Mouse (Mus musculus): ENCODE data around the gene Lsm11.
A peak's percentile ranks its signal among the peaks of the same experiment; 100 is the strongest.

Lsm11 gene

GRCm38 (mm10) chr11:45927456-45927855, 17.3 kb downstream of the Lsm11 start:
- no peak for DNase-seq (ENCODE audit: low spot score)

GRCm38 (mm10) chr11:45926640-45927082, 18.1 kb downstream of the Lsm11 start:
- peak; percentile 60 for DNase-seq (ENCODE audit: low spot score)

GRCm38 (mm10) chr11:45925436-45925835, 19.3 kb downstream of the Lsm11 start:
- DNase-seq (ENCODE audit: low spot score), result no peak

GRCm38 (mm10) chr11:45921480-45921898, 23.2 kb downstream of the Lsm11 start:
- DNase-seq (ENCODE audit: low spot score), result no peak

GRCm38 (mm10) chr11:45921026-45921425, 23.7 kb downstream of the Lsm11 start:
- no peak for DNase-seq (ENCODE audit: low spot score)

- no peak for DNase-seq (ENCODE audit: low spot score)
Observed at GRCm38 (mm10) chr11:45918836-45919235, 25.9 kb downstream of the Lsm11 start.

GRCm38 (mm10) chr11:45918018-45918417, 26.7 kb downstream of the Lsm11 start:
- DNase-seq (ENCODE audit: low spot score), result no peak

GRCm38 (mm10) chr11:45916196-45916595, 28.5 kb downstream of the Lsm11 start:
- no peak for DNase-seq (ENCODE audit: low spot score)

- no peak for DNase-seq (ENCODE audit: low spot score)
Observed at GRCm38 (mm10) chr11:45910701-45911100, 34.0 kb downstream of the Lsm11 start.

GRCm38 (mm10) chr11:45908894-45909293, 35.8 kb downstream of the Lsm11 start:
- DNase-seq (ENCODE audit: low spot score), result no peak

- no peak for DNase-seq (ENCODE audit: low spot score)
Observed at GRCm38 (mm10) chr11:45908070-45908469, 36.7 kb downstream of the Lsm11 start.

GRCm38 (mm10) chr11:45907301-45907700, 37.4 kb downstream of the Lsm11 start:
- DNase-seq (ENCODE audit: low spot score), result no peak

- DNase-seq (ENCODE audit: low spot score), result no peak
Observed at GRCm38 (mm10) chr11:45906109-45906786, 38.5 kb downstream of the Lsm11 start.

- no peak for DNase-seq (ENCODE audit: low spot score)
Observed at GRCm38 (mm10) chr11:45900233-45901015, 44.3 kb downstream of the Lsm11 start.

GRCm38 (mm10) chr11:45897392-45897791, 47.3 kb downstream of the Lsm11 start:
- no peak for DNase-seq (ENCODE audit: low spot score)

- no peak for DNase-seq (ENCODE audit: low spot score)
Observed at GRCm38 (mm10) chr11:45892861-45893360, 51.8 kb downstream of the Lsm11 start.

GRCm38 (mm10) chr11:45890423-45890822, 54.3 kb downstream of the Lsm11 start:
- no peak for DNase-seq (ENCODE audit: low spot score)

GRCm38 (mm10) chr11:45889981-45890380, 54.8 kb downstream of the Lsm11 start:
- DNase-seq (ENCODE audit: low spot score), result no peak

- no peak for DNase-seq (ENCODE audit: low spot score)
Observed at GRCm38 (mm10) chr11:45888471-45889030, 56.2 kb downstream of the Lsm11 start.

GRCm38 (mm10) chr11:45886596-45886995, 58.1 kb downstream of the Lsm11 start:
- DNase-seq (ENCODE audit: low spot score), result no peak

- no peak for DNase-seq (ENCODE audit: low spot score)
Observed at GRCm38 (mm10) chr11:45885606-45886230, 59.0 kb downstream of the Lsm11 start.

- no peak for DNase-seq (ENCODE audit: low spot score)
Observed at GRCm38 (mm10) chr11:45884029-45884428, 60.7 kb downstream of the Lsm11 start.
